Mouse (Mus musculus) erythroblast, embryonic 14.5 days (primary cell): Measurements from ENCODE around the gene Ttc39a.

Experiments used
- GATA1 ChIP-seq: IDR thresholded peaks from 2 replicates; pipeline ENCODE4 v1.6.1; 2012; ENCODE audit warnings: low read length, inconsistent platforms, mixed read lengths
- TAL1 ChIP-seq: IDR thresholded peaks from 3 replicates; pipeline ENCODE4 v1.6.1; 2012; ENCODE audit warnings: low read length, inconsistent platforms, mixed read lengths

GRCm38 (mm10) chr4:109444471-109444870 is 38.0 kb downstream of the Ttc39a start:
- TF ChIP-seq GATA1 (no peak), TAL1 (no peak)
